Mouse (Mus musculus) forebrain, embryonic 10.5 days (tissue): ENCODE results near the gene Aars2. TPM values are rescaled to one million over a fixed set of nuclear protein-coding genes. Genes with fewer than 3 reads are reported as not detected.

Experiments
- DNase-seq: peaks from one replicate; pipeline ENCODE4 v3.0.0-alpha.2; 2017; ENCODE audit warnings: low spot score; ENCODE audit errors: extremely low spot score
- H3K27ac ChIP-seq: fragments of 300-500 bp; sonication (generic); 2 replicates; pipeline ENCODE4 v1.5.1; 2016; ENCODE audit warnings: mild to moderate bottlenecking
- H3K27me3 ChIP-seq: fragments of 300-500 bp; sonication (generic); 2 replicates; pipeline ENCODE4 v1.6.1; 2016; ENCODE audit warnings: mild to moderate bottlenecking; ENCODE audit not compliant: poor library complexity, severe bottlenecking
- H3K36me3 ChIP-seq: fragments of 300-500 bp; sonication (generic); replicated peaks from 2 replicates; pipeline ENCODE4 v1.6.1; 2016; ENCODE audit warnings: mild to moderate bottlenecking, moderate library complexity
- H3K4me1 ChIP-seq: fragments of 300-500 bp; sonication (generic); 2 replicates; pipeline ENCODE4 v1.6.1; 2016
- H3K4me3 ChIP-seq: fragments of 300-500 bp; sonication (generic); 2 replicates; pipeline ENCODE4 v1.5.1; 2016; ENCODE audit warnings: mild to moderate bottlenecking, moderate library complexity
- H3K9me3 ChIP-seq: fragments of 300-500 bp; sonication (generic); 2 replicates; pipeline ENCODE4 v1.6.1; 2016; ENCODE audit warnings: mild to moderate bottlenecking, moderate library complexity
- WGBS: fragments of 180-500 bp; shearing (Covaris S2); methylation state at CpG from one replicate; pipeline ENCODE4 v1.1.7; 2016; 5-methylcytosine and 5-hydroxymethylcytosine counted together
- polyA plus RNA-seq: library from polyadenylated mRNA; unstranded; fragments of >200 nt; fragmentation: Nextera tagmentation; extraction: Ambion mirVana; gene quantifications from 2 replicates; pipeline ENCODE4 v1.2.1, GENCODE M21; 2016

Aars2 gene
- polyA plus RNA-seq, 1 experiment from 2014 or later: 33.9 TPM

DNA sequence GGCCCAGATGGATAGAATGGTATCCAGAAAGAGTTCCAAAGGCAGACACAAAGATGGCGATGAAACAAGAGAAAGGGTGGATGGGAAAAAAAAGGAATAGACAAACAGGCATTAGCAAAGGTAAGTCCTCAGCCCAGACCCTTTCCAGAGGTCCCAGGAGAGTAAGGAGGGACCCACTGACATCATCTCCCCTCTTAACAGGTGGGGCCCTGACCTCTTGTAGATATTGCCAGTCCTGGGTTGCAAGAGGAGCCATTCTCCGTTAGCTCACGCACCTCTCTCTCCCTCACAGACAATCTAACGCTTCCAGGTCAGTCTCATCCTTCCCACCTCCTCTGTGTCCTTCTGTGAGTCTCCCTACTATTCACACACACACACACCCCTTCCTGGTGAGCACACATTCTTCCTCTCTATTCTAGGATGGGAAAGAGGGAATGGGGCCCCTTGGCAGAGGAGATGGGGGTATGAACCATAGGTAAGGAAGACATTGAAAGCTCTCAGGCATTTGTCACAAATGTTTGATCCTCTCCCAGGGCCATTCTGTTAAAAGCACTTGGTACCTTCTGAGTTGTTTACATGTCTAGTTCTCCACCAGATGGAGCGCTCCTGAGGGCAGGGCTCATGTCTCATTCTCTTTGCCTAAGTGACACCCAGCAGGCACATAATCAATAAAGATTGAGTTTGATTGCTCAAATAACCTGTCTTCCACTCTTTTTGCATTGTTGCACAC is 41.0 kb downstream of the Aars2 start:
- WGBS: 81% methylated on average over 5 of the region's 5 CpGs
- H3K4me1 ChIP-seq: peaks cover 76% of the 10 kb centered on the region
- peaks cover 21% of the 10 kb centered on the region for H3K36me3 ChIP-seq
- no peak overlapping the region for H3K4me3 ChIP-seq
- DNase-seq: no peak
- H3K9me3 ChIP-seq: no peaks in the 10 kb centered on the region; the same call in 1 of the 2 replicates
- H3K27me3 ChIP-seq: peaks cover 83% of the 10 kb centered on the region
- no peak overlapping the region for H3K27ac ChIP-seq

- 2% methylated on average over 57 of the region's 68 CpGs for WGBS
- Histone ChIP-seq H3K4me1 (peaks cover 66% of the 10 kb centered on the region), H3K27ac (peak overlapping the region; percentile 98), H3K36me3 (peaks cover 21% of the 10 kb centered on the region), H3K9me3 (no peaks in the 10 kb centered on the region; the same call in 1 of the 2 replicates), H3K27me3 (peaks cover 75% of the 10 kb centered on the region), H3K4me3 (peak overlapping the region; percentile 96)
- peak; percentile 69 for DNase-seq
These were observed 42.2 kb downstream of the Aars2 start for GRCm38 (mm10) chr17:45548541-45549512.

- peaks cover 59% of the 10 kb centered on the region for H3K4me1 ChIP-seq
- WGBS: 2% methylated on average over 17 of the region's 29 CpGs
- H3K27me3 ChIP-seq: peaks cover 75% of the 10 kb centered on the region
- H3K9me3 ChIP-seq: no peaks in the 10 kb centered on the region; the same call in 1 of the 2 replicates
- DNase-seq: peak; percentile 73
- peak within 1 kb of the TSS; percentile 96 for H3K4me3 ChIP-seq
- peaks cover 19% of the 10 kb centered on the region for H3K36me3 ChIP-seq
- H3K27ac ChIP-seq: peak within 1 kb of the TSS; percentile 98
These were observed 43.1 kb downstream of the Aars2 start, which contains the start of gene Tmem151b for GRCm38 (mm10) chr17:45549617-45550181. Gene Tmem151b (minus strand): TSS chr17:45549677.

DNA sequence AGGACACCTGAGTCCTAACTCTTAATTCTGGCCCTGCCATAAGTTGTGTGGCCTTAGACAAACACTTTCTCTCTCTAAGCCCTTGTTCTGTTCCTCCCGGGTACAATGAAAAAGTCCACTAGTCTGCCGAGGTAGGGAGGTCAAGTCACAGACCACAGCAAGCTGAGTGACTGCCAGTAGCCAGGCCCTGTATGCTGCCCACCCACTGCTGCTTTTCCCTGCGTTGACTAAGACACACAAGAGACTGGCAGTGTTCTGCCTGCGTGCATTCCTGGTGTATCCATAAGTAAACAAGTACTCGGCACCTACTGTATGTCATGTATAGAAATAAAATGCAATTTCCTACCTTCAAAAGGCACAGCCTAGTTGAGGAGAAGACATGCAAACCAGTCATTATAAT is 43.6 kb downstream of the Aars2 start:
- Histone ChIP-seq H3K27me3 (peaks cover 70% of the 10 kb centered on the region), H3K27ac (peak overlapping the region; percentile 98), H3K36me3 (peaks cover 14% of the 10 kb centered on the region), H3K4me1 (peaks cover 59% of the 10 kb centered on the region), H3K9me3 (no peaks in the 10 kb centered on the region), H3K4me3 (peak overlapping the region; percentile 96)
- WGBS: 36% methylated on average over 5 of the region's 5 CpGs
- no peak for DNase-seq

- no peak overlapping the region for H3K27ac ChIP-seq
These were observed 44.7 kb downstream of the Aars2 start for GRCm38 (mm10) chr17:45551249-45551796.

DNA sequence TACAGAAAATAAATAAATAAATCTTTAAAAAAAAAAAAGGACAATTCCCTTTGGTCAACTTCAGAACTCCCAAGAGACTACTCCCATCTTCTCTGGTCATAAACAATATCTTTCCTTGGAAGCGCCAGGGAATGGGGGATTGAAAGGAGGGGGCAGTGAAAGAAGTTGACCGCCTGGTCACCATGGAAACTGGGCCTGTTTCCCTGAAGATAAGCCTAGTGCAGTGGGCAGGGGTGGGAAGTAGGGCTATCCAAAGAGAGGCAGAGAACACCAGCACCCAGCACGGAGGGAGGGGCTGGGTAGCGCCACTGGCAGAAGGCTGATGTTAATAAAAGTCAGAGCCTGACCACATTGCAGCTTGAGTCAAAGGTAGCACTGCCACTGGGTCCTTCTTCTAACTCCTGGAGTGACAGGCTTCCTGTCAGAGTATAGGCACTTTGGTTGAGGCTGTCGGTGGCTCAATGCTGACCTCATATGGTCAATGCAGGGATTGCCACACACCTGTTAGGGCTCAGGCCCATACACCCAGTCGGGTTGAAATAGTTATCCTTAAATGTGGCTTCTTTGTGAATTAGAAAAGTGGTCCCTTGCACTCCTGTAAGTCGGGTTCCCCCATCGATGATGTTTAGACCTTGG is 45.3 kb downstream of the Aars2 start:
- Histone ChIP-seq H3K27me3 (peaks cover 65% of the 10 kb centered on the region), H3K36me3 (peaks cover 1% of the 10 kb centered on the region; the same call in 1 of the 2 replicates), H3K4me1 (peaks cover 66% of the 10 kb centered on the region), H3K9me3 (no peaks in the 10 kb centered on the region), H3K4me3 (peak overlapping the region; percentile 26), H3K27ac (no peak overlapping the region)
- 6% methylated on average over 8 of the region's 8 CpGs for WGBS
- peak; percentile 77 for DNase-seq

More at GRCm38 (mm10) chr17:45551249-45551796, 44.7 kb downstream of the Aars2 start:
- H3K9me3 ChIP-seq: no peaks in the 10 kb centered on the region
- peaks cover 61% of the 10 kb centered on the region for H3K4me1 ChIP-seq
- peaks cover 7% of the 10 kb centered on the region for H3K36me3 ChIP-seq
- no peak for DNase-seq
- 59% methylated on average over 7 of the region's 7 CpGs for WGBS
- H3K27me3 ChIP-seq: peaks cover 65% of the 10 kb centered on the region
- H3K4me3 ChIP-seq: no peak overlapping the region

- WGBS: 80% methylated on average over 3 of the region's 3 CpGs
These were observed 46.4 kb downstream of the Aars2 start for GRCm38 (mm10) chr17:45553065-45553464.

GRCm38 (mm10) chr17:45554420-45554819 is 47.8 kb downstream of the Aars2 start:
- Histone ChIP-seq H3K27me3 (peaks cover 61% of the 10 kb centered on the region), H3K36me3 (0 out of 2 replicates have a peak, but pooled peaks cover 3% of the 10 kb centered on the region), H3K4me3 (0 out of 2 replicates have a peak overlapping the region, but pooled peaks have one; percentile 62), H3K4me1 (peaks cover 74% of the 10 kb centered on the region), H3K9me3 (no peaks in the 10 kb centered on the region), H3K27ac (no peak overlapping the region)
- no peak for DNase-seq
- WGBS: 22% methylated on average over 1 of the region's 1 CpGs

More at GRCm38 (mm10) chr17:45553065-45553464, 46.4 kb downstream of the Aars2 start:
- Histone ChIP-seq H3K27ac (no peak overlapping the region), H3K36me3 (no peaks in the 10 kb centered on the region), H3K4me3 (no peak overlapping the region), H3K27me3 (peaks cover 65% of the 10 kb centered on the region), H3K9me3 (no peaks in the 10 kb centered on the region), H3K4me1 (peaks cover 75% of the 10 kb centered on the region)
- no peak for DNase-seq

GRCm38 (mm10) chr17:45555452-45556106 is 48.9 kb downstream of the Aars2 start, which contains the start of gene Nfkbie:
Gene Nfkbie (plus strand): TSS chr17:45555703.
- H3K36me3 ChIP-seq: 0 out of 2 replicates have a peak, but pooled peaks cover 3% of the 10 kb centered on the region
- peak within 1 kb of the TSS; percentile 62 for H3K4me3 ChIP-seq
- under 1% methylated on average over 45 of the region's 45 CpGs for WGBS
- H3K27me3 ChIP-seq: peaks cover 54% of the 10 kb centered on the region
- DNase-seq: peak; percentile 98
- peaks cover 63% of the 10 kb centered on the region for H3K4me1 ChIP-seq
- peak within 1 kb of the TSS; percentile 81 for H3K27ac ChIP-seq
- no peaks in the 10 kb centered on the region for H3K9me3 ChIP-seq

GRCm38 (mm10) chr17:45556107-45556489 is 49.5 kb downstream of the Aars2 start:
- Histone ChIP-seq H3K4me3 (peak overlapping the region; percentile 62), H3K9me3 (no peaks in the 10 kb centered on the region), H3K4me1 (peaks cover 59% of the 10 kb centered on the region), H3K27me3 (peaks cover 49% of the 10 kb centered on the region), H3K27ac (peak overlapping the region; percentile 81), H3K36me3 (0 out of 2 replicates have a peak, but pooled peaks cover 3% of the 10 kb centered on the region)
- no peak for DNase-seq
- 3% methylated on average over 14 of the region's 14 CpGs for WGBS

GRCm38 (mm10) chr17:45556514-45557245 is 50.0 kb downstream of the Aars2 start:
- Histone ChIP-seq H3K4me1 (peaks cover 53% of the 10 kb centered on the region), H3K27me3 (peaks cover 44% of the 10 kb centered on the region), H3K9me3 (no peaks in the 10 kb centered on the region), H3K4me3 (peak overlapping the region; percentile 62), H3K27ac (no peak overlapping the region), H3K36me3 (0 out of 2 replicates have a peak, but pooled peaks cover 3% of the 10 kb centered on the region)
- no peak for DNase-seq
- 72% methylated on average over 3 of the region's 3 CpGs for WGBS
